ENCODE assay signal across 8 mouse cellular contexts in genomic region chr15:80014321-80015210, GRCm38 (mm10). TPM values are rescaled to one million over a fixed set of nuclear protein-coding genes. Genes with fewer than 3 reads are reported as not detected.
DNase-seq lines count a peak whose midpoint lies in the region; ATAC-seq and TF ChIP-seq lines count a peak whose summit lies in the region.

Gene Pdgfb (minus strand): TSS chr15:80014977.

- H3K4me1 ChIP-seq in lung, embryonic 15.5 days, result peaks cover 31% of the 10 kb centered on the region

- 0 out of 2 replicates have a peak, but pooled peaks have one; percentile 4 for ATAC-seq in frontal cortex, adult (ENCODE audit: low TSS enrichment)
- no peak for ATAC-seq in lung, embryonic 15.5 days (ENCODE audit: borderline replicate concordance, extremely low read depth, low FRiP score, low TSS enrichment)

- peak within 1 kb of the TSS; percentile 94 for H3K4me2 ChIP-seq in lung, embryonic 15.5 days

- H3K4me3 ChIP-seq in lung, embryonic 15.5 days, result peak within 1 kb of the TSS; percentile 61

- peaks cover 63% of the 10 kb centered on the region for H3K27me3 ChIP-seq in lung, embryonic 15.5 days

- intact Hi-C loops in heart, postnatal 36 days (cut with DNase I), result no loop called here

- H3K27ac ChIP-seq in lung, embryonic 15.5 days, result peak within 1 kb of the TSS; percentile 79

- no peak for TF ChIP-seq CTCF in brain, embryonic 14.5 days (IDR thresholded peaks at IDR 0.05; ENCODE audit: borderline replicate concordance, extremely low read depth, insufficient read depth, insufficient read length)

- WGBS in lung, embryonic 15.5 days, result 1% methylated on average over 58 of the region's 60 CpGs

- peak within 1 kb of the TSS; percentile 67 for H3K9ac ChIP-seq in lung, embryonic 15.5 days

- no peaks in the 10 kb centered on the region for H3K9me3 ChIP-seq in lung, embryonic 15.5 days

- TF ChIP-seq POLR2A in brain, embryonic 14.5 days (IDR thresholded peaks at IDR 0.05; ENCODE audit: borderline replicate concordance, extremely low read depth, insufficient read depth, insufficient read length, poor library complexity, severe bottlenecking), result no peak

- peak; percentile 58 for DNase-seq in ES-CJ7 (ENCODE audit: low read depth, low spot score)
- no peak for DNase-seq in brain, embryonic 14.5 days (ENCODE audit: low read depth)
- peak; percentile 80 to 82 for DNase-seq in heart, postnatal 36 days
- peak in 1 of 2 experiments; percentile 37 for DNase-seq in layer of hippocampus, adult 8-10 months (ENCODE audit: low spot score in 2 of 2)
- peak; percentile 66 for DNase-seq in ovary, postnatal 36 days (ENCODE audit: low spot score)
- DNase-seq in retina, embryonic 14.5 days (ENCODE audit: low spot score), result no peak

- no peaks in the 10 kb centered on the region for H3K36me3 ChIP-seq in lung, embryonic 15.5 days

RNA-seq across cellular contexts. Expression of gene Pdgfb, which starts in this region (rescaled TPM):
- 12.3 and 16.8 TPM in 2 replicates for polyA plus RNA-seq in brain, embryonic 14.5 days (2012; rRNA removed)
- 10 to 100 TPM; 30.4 to 31.3 TPM for total RNA-seq in heart, postnatal 36 days (2021)
- 10 to 100 TPM; 30.3 to 38.4 (median 34.6) TPM for total RNA-seq in layer of hippocampus, adult 8-10 months (2022)
- 8.4 TPM in 2 replicates for polyA plus RNA-seq in lung, embryonic 15.5 days (2015; fragmentation: Nextera tagmentation; extraction: Ambion mirVana)

Comparison
In these comparisons a context has a peak if more than half of its experiments do, and no peak if none do; other contexts are left out.
1. DNase-seq: peak in ES-CJ7 (single experiment), heart, postnatal 36 days (2 of 2) and ovary, postnatal 36 days (single experiment); none in brain, embryonic 14.5 days (single experiment) and retina, embryonic 14.5 days (single experiment).